Mouse (Mus musculus): Measurements from ENCODE around the gene Gdnf. TPM values are rescaled to one million over a fixed set of nuclear protein-coding genes. Genes with fewer than 3 reads are reported as not detected.

Gdnf gene
- polyA plus RNA-seq (2014; fragmentation: Nextera tagmentation; extraction: Ambion mirVana): 0.04 TPM in 1 of 2 replicates, not detected in the other

- peak within 1 kb of the TSS; percentile 48; the same call in 1 of the 2 replicates for H3K9ac ChIP-seq (ENCODE audit: low read length)
- H3K27me3 ChIP-seq (replicated peaks; ENCODE audit: control insufficient read depth, insufficient read depth, low read length): peaks cover 86% of the 10 kb centered on the region
- peak within 1 kb of the TSS; percentile 43 for H3K4me3 ChIP-seq (ENCODE audit: low read depth, low read length)
- no peaks in the 10 kb centered on the region for H3K36me3 ChIP-seq (ENCODE audit: control insufficient read depth, insufficient read depth, low read length)
- under 1% methylated on average over 72 of the region's 73 CpGs for WGBS
- peak within 1 kb of the TSS; percentile 94 for H3K4me2 ChIP-seq (ENCODE audit: low read length)
- H3K9me3 ChIP-seq (replicated peaks; ENCODE audit: control insufficient read depth, low read length): no peaks in the 10 kb centered on the region
- no peak for DNase-seq (ENCODE audit: low spot score)
- H3K27ac ChIP-seq (ENCODE audit: low read depth, low read length): no peak within 1 kb of the TSS
- peak; percentile 52 for ATAC-seq
- H3K4me1 ChIP-seq (ENCODE audit: control insufficient read depth, insufficient read depth, low read length): peaks cover 8% of the 10 kb centered on the region
Measured at GRCm38 (mm10) chr15:7810556-7811252, at the start of gene Gdnf. Gene Gdnf (plus strand): TSS chr15:7810846.

GRCm38 (mm10) chr15:7767166-7767565 lies 43.5 kb upstream of the Gdnf start:
- Histone ChIP-seq H3K27ac (ENCODE audit: low read depth, low read length) (no peak overlapping the region), H3K4me2 (ENCODE audit: low read length) (no peak overlapping the region), H3K9ac (ENCODE audit: low read length) (no peak overlapping the region), H3K27me3 (replicated peaks; ENCODE audit: control insufficient read depth, insufficient read depth, low read length) (no peaks in the 10 kb centered on the region), H3K36me3 (ENCODE audit: control insufficient read depth, insufficient read depth, low read length) (no peaks in the 10 kb centered on the region), H3K9me3 (replicated peaks; ENCODE audit: control insufficient read depth, low read length) (no peaks in the 10 kb centered on the region), H3K4me1 (ENCODE audit: control insufficient read depth, insufficient read depth, low read length) (no peaks in the 10 kb centered on the region), H3K4me3 (ENCODE audit: low read depth, low read length) (no peak overlapping the region)
- DNase-seq (ENCODE audit: low spot score) (no peak), ATAC-seq (no peak)
- WGBS: 86% methylated on average over 7 of the region's 7 CpGs

- DNase-seq (ENCODE audit: low spot score): no peak
- 85% methylated on average over 8 of the region's 8 CpGs for WGBS
Measured at GRCm38 (mm10) chr15:7772983-7773382, 37.7 kb upstream of the Gdnf start.

GRCm38 (mm10) chr15:7781517-7781916 lies 29.1 kb upstream of the Gdnf start:
- Histone ChIP-seq H3K9me3 (replicated peaks; ENCODE audit: control insufficient read depth, low read length) (no peaks in the 10 kb centered on the region; the same call in 1 of the 2 replicates), H3K4me3 (ENCODE audit: low read depth, low read length) (no peak overlapping the region), H3K36me3 (ENCODE audit: control insufficient read depth, insufficient read depth, low read length) (no peaks in the 10 kb centered on the region), H3K27ac (ENCODE audit: low read depth, low read length) (no peak overlapping the region), H3K9ac (ENCODE audit: low read length) (no peak overlapping the region), H3K4me2 (ENCODE audit: low read length) (no peak overlapping the region), H3K27me3 (replicated peaks; ENCODE audit: control insufficient read depth, insufficient read depth, low read length) (no peaks in the 10 kb centered on the region), H3K4me1 (ENCODE audit: control insufficient read depth, insufficient read depth, low read length) (no peaks in the 10 kb centered on the region)
- 91% methylated on average over 5 of the region's 5 CpGs for WGBS
- no peak for DNase-seq (ENCODE audit: low spot score)
- ATAC-seq: no peak

More at GRCm38 (mm10) chr15:7772983-7773382, 37.7 kb upstream of the Gdnf start:
- Histone ChIP-seq H3K4me2 (ENCODE audit: low read length) (no peak overlapping the region), H3K27me3 (replicated peaks; ENCODE audit: control insufficient read depth, insufficient read depth, low read length) (no peaks in the 10 kb centered on the region), H3K36me3 (ENCODE audit: control insufficient read depth, insufficient read depth, low read length) (no peaks in the 10 kb centered on the region), H3K4me1 (ENCODE audit: control insufficient read depth, insufficient read depth, low read length) (no peaks in the 10 kb centered on the region), H3K27ac (ENCODE audit: low read depth, low read length) (no peak overlapping the region), H3K9me3 (replicated peaks; ENCODE audit: control insufficient read depth, low read length) (no peaks in the 10 kb centered on the region), H3K9ac (ENCODE audit: low read length) (no peak overlapping the region), H3K4me3 (ENCODE audit: low read depth, low read length) (no peak overlapping the region)
- no peak for ATAC-seq

GRCm38 (mm10) chr15:7809841-7810391 lies 730 bp upstream of the Gdnf start:
- H3K36me3 ChIP-seq (ENCODE audit: control insufficient read depth, insufficient read depth, low read length): no peaks in the 10 kb centered on the region
- peak overlapping the region; percentile 48; the same call in 1 of the 2 replicates for H3K9ac ChIP-seq (ENCODE audit: low read length)
- H3K4me1 ChIP-seq (ENCODE audit: control insufficient read depth, insufficient read depth, low read length): peaks cover 8% of the 10 kb centered on the region
- 0% methylated on average over 32 of the region's 32 CpGs for WGBS
- peak overlapping the region; percentile 43 for H3K4me3 ChIP-seq (ENCODE audit: low read depth, low read length)
- DNase-seq (ENCODE audit: low spot score) (no peak), ATAC-seq (no peak)
- H3K27ac ChIP-seq (ENCODE audit: low read depth, low read length): no peak overlapping the region
- H3K27me3 ChIP-seq (replicated peaks; ENCODE audit: control insufficient read depth, insufficient read depth, low read length): peaks cover 78% of the 10 kb centered on the region
- H3K9me3 ChIP-seq (replicated peaks; ENCODE audit: control insufficient read depth, low read length): no peaks in the 10 kb centered on the region
- H3K4me2 ChIP-seq (ENCODE audit: low read length): peak overlapping the region; percentile 94

- ATAC-seq: no peak
- 2% methylated on average over 11 of the region's 11 CpGs for WGBS
- no peak for DNase-seq (ENCODE audit: low spot score)
Measured at GRCm38 (mm10) chr15:7811253-7811625, 593 bp downstream of the Gdnf start.

GRCm38 (mm10) chr15:7811856-7812733 lies 1.4 kb downstream of the Gdnf start:
- peaks cover 89% of the 10 kb centered on the region for H3K27me3 ChIP-seq (replicated peaks; ENCODE audit: control insufficient read depth, insufficient read depth, low read length)
- no peak overlapping the region for H3K27ac ChIP-seq (ENCODE audit: low read depth, low read length)
- no peak for DNase-seq (ENCODE audit: low spot score)
- H3K4me3 ChIP-seq (ENCODE audit: low read depth, low read length): no peak overlapping the region
- peaks cover 8% of the 10 kb centered on the region for H3K4me1 ChIP-seq (ENCODE audit: control insufficient read depth, insufficient read depth, low read length)
- H3K36me3 ChIP-seq (ENCODE audit: control insufficient read depth, insufficient read depth, low read length): no peaks in the 10 kb centered on the region
- no peaks in the 10 kb centered on the region for H3K9me3 ChIP-seq (replicated peaks; ENCODE audit: control insufficient read depth, low read length)
- 5% methylated on average over 24 of the region's 24 CpGs for WGBS
- no peak for ATAC-seq
- peak overlapping the region; percentile 62 for H3K4me2 ChIP-seq (ENCODE audit: low read length)
- H3K9ac ChIP-seq (ENCODE audit: low read length): no peak overlapping the region

More at GRCm38 (mm10) chr15:7811253-7811625, 593 bp downstream of the Gdnf start:
- no peaks in the 10 kb centered on the region for H3K9me3 ChIP-seq (replicated peaks; ENCODE audit: control insufficient read depth, low read length)
- peaks cover 88% of the 10 kb centered on the region for H3K27me3 ChIP-seq (replicated peaks; ENCODE audit: control insufficient read depth, insufficient read depth, low read length)
- H3K4me3 ChIP-seq (ENCODE audit: low read depth, low read length): peak overlapping the region; percentile 43
- H3K4me2 ChIP-seq (ENCODE audit: low read length): peak overlapping the region; percentile 94
- H3K4me1 ChIP-seq (ENCODE audit: control insufficient read depth, insufficient read depth, low read length): peaks cover 8% of the 10 kb centered on the region
- peak overlapping the region; percentile 48; the same call in 1 of the 2 replicates for H3K9ac ChIP-seq (ENCODE audit: low read length)
- no peak overlapping the region for H3K27ac ChIP-seq (ENCODE audit: low read depth, low read length)
- H3K36me3 ChIP-seq (ENCODE audit: control insufficient read depth, insufficient read depth, low read length): no peaks in the 10 kb centered on the region

GRCm38 (mm10) chr15:7812872-7813530 lies 2.4 kb downstream of the Gdnf start:
- Histone ChIP-seq H3K4me2 (ENCODE audit: low read length) (peak overlapping the region; percentile 62), H3K4me1 (ENCODE audit: control insufficient read depth, insufficient read depth, low read length) (peaks cover 8% of the 10 kb centered on the region), H3K36me3 (ENCODE audit: control insufficient read depth, insufficient read depth, low read length) (no peaks in the 10 kb centered on the region), H3K27ac (ENCODE audit: low read depth, low read length) (no peak overlapping the region), H3K27me3 (replicated peaks; ENCODE audit: control insufficient read depth, insufficient read depth, low read length) (peaks cover 93% of the 10 kb centered on the region), H3K4me3 (ENCODE audit: low read depth, low read length) (peak overlapping the region; percentile 33), H3K9ac (ENCODE audit: low read length) (peak overlapping the region; percentile 48), H3K9me3 (replicated peaks; ENCODE audit: control insufficient read depth, low read length) (no peaks in the 10 kb centered on the region)
- DNase-seq (ENCODE audit: low spot score): peak; percentile 81
- WGBS: under 1% methylated on average over 41 of the region's 41 CpGs
- peak; percentile 70 for ATAC-seq
